Mouse (Mus musculus): ENCODE measurements at regions not wholly inside any gene's neighbourhood (a gene's known extent, or its start where the extent isn't known, plus 50 kb on each side); places are given as distances from the start of the nearest gene placed in this dataset.

DNA sequence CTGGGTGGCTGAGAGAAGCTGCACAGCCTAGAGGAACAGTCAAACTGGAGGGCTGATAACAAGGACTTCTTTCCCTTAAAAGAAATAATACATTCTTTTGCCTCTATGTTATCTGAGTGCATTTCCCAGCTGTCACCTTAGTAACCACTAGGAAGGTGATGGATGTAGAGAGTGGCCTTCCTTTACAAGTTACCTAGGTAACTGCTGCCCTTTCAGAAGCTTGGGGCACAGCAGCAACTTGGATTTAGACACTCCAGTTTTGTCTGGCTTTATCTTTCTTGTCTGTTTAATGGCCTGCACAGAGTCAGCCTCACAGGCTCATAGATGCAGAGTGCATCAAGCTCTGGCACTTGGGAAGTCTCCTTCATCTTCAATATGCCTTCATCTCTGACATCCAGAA lies 101.4 kb upstream of the Shh start:
- H3K9me3 ChIP-seq, result no peaks in the 10 kb centered on the region
- no peak overlapping the region for H3K4me2 ChIP-seq
- no peak overlapping the region for H3K9ac ChIP-seq
- no peak for ATAC-seq (ENCODE audit: low FRiP score)
- H3K27ac ChIP-seq, result no peak overlapping the region
- H3K27me3 ChIP-seq, result no peaks in the 10 kb centered on the region
- H3K36me3 ChIP-seq, result no peaks in the 10 kb centered on the region
- H3K4me3 ChIP-seq, result no peak overlapping the region
- peaks cover 12% of the 10 kb centered on the region for H3K4me1 ChIP-seq (replicated peaks)

DNA sequence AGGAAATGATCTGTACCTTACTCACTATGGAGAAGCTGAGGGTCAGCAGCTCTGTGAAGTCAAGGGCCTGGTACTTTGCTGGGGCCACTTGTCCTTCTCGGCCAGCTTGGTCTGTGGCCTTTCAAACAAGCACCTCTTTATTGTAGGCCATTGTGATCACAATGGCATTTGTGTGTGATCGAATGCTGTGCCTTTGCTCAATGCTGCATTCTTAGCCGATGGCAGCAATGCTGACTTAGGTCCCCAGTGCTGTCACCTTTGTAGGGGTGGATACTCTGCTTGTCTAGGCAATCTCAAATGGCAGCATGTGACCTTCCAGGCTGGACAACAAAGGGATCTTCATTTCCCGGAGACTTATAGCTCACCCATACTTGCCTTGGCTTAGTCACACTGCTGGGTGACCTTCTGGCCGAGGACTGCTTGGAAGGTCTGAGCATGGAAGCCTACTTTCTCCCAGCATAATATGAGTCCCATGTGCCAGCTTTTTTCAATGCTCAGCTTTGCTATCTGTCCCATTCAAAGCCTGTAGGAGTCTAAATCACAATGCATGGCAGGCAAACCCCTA lies 100.4 kb upstream of the Shh start:
- Histone ChIP-seq H3K4me1 (replicated peaks) (peaks cover 12% of the 10 kb centered on the region), H3K4me2 (no peak overlapping the region), H3K27ac (no peak overlapping the region), H3K36me3 (no peaks in the 10 kb centered on the region), H3K9ac (no peak overlapping the region), H3K4me3 (no peak overlapping the region), H3K27me3 (no peaks in the 10 kb centered on the region), H3K9me3 (no peaks in the 10 kb centered on the region)
- WGBS, result 59% methylated on average over 5 of the region's 5 CpGs
- no peak for ATAC-seq (ENCODE audit: low FRiP score)

DNA sequence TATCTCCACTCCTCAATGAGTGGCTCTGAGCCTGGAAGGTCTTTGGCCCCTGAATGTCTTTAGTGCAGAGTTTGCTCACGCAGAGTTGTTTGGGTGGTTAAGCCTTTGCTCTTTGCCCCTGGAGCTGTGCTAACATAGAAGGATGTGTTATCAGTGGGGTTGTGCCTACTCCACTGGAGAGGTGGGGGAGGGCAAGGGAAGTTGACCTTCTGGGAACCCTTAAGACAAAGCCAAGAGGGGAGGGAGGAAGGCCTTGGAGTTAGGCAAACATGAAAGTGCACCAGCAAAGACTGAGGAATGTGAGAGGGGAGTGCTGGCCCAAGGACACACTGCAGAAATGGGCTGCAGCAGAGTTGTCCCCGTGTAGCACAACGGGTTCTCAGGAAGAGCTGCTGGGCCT lies 96.3 kb upstream of the Shh start:
- Histone ChIP-seq H3K9ac (no peak overlapping the region), H3K4me1 (replicated peaks) (peaks cover 5% of the 10 kb centered on the region), H3K27me3 (no peaks in the 10 kb centered on the region), H3K36me3 (no peaks in the 10 kb centered on the region), H3K4me3 (no peak overlapping the region), H3K27ac (no peak overlapping the region), H3K9me3 (no peaks in the 10 kb centered on the region), H3K4me2 (no peak overlapping the region)
- WGBS, result 6% methylated on average over 3 of the region's 3 CpGs
- ATAC-seq (ENCODE audit: low FRiP score), result no peak

DNA sequence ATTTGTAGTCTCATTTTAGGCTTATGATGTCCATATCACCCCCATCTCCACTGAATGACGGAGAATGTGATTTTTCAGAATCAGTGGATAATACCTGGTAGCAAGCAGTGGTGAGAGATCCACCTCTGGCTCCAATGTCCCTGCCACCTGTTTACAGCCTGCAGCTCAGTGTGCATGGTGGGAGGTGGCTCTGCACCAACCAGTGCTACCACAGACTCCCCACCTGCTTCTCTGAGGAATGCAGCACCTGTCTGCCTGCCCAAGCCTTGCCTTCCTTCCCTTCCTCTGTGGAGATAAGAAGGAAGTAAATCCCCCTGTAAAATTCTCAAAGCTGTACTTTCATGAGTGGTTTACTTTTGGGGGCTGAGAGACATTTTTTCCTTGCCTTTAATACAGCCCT lies 95.9 kb upstream of the Shh start:
- no peaks in the 10 kb centered on the region for H3K9me3 ChIP-seq
- H3K27me3 ChIP-seq, result no peaks in the 10 kb centered on the region
- no peak overlapping the region for H3K9ac ChIP-seq
- no peak overlapping the region for H3K4me2 ChIP-seq
- H3K4me3 ChIP-seq, result no peak overlapping the region
- H3K27ac ChIP-seq, result no peak overlapping the region
- H3K4me1 ChIP-seq (replicated peaks), result 0 out of 2 replicates have a peak, but pooled peaks cover under 1% of the 10 kb centered on the region
- WGBS, result 76% methylated on average over 1 of the region's 1 CpGs
- ATAC-seq (ENCODE audit: low FRiP score), result no peak
- H3K36me3 ChIP-seq, result no peaks in the 10 kb centered on the region

DNA sequence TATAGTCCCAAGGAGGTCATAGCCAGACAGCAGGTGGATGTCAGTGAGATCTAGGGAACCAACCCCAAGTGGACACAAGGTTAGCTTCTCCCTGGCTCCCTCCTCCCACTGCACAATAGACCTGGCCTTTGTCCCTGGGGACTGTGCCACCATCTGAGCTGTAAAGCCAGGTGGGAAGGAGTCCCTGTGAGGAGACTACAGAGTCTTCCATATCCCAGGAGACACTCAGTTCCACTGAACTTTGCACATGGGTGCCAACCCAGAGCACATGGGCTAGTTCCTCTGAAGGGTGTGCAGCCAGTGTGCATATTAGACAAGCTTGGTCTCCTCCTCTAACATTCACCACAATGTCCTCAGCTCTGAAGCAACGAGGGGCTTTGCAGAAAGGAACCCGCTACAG lies 86.5 kb upstream of the Shh start:
- no peaks in the 10 kb centered on the region for H3K4me1 ChIP-seq (replicated peaks)
- 79% methylated on average over 2 of the region's 2 CpGs for WGBS
- H3K27ac ChIP-seq, result no peak overlapping the region
- H3K4me2 ChIP-seq, result no peak overlapping the region
- no peak for ATAC-seq (ENCODE audit: low FRiP score)
- H3K4me3 ChIP-seq, result no peak overlapping the region
- no peaks in the 10 kb centered on the region for H3K36me3 ChIP-seq
- no peaks in the 10 kb centered on the region for H3K27me3 ChIP-seq
- no peak overlapping the region for H3K9ac ChIP-seq
- H3K9me3 ChIP-seq, result no peaks in the 10 kb centered on the region

DNA sequence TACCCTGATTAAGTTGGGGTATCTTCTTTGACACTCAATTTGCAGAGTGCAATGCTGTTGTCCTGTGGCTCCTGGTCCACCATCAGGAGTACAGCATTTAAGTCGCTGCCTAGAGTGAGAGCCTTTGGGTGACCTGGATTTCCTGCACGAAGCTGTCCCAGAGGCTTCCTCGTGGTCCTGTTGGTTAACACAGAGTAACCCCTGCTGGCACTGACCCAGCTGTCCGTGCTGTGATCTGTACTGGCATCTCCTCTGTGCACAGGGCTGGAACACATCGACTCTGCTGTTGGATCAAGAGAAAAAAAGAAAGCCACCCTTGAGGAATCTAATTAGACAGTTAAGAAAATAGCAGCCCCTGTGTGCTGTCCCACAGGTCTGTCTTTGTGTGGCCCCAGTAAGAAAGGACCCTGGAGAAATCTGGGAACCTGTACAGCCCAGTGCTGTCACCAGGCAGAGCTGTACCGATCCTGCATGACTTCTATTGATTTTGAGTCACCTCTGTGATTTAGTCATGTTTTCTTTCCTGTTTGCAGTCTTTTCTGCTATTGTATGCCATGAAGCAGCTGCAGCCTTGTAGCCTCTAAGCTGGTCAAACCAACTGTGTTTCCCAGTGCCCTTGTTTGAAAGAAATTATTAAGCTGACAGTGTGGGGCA lies 63.3 kb upstream of the Shh start:
- no peak overlapping the region for H3K4me2 ChIP-seq
- no peak overlapping the region for H3K9ac ChIP-seq
- no peaks in the 10 kb centered on the region for H3K4me1 ChIP-seq (replicated peaks)
- H3K9me3 ChIP-seq, result no peaks in the 10 kb centered on the region
- no peaks in the 10 kb centered on the region for H3K36me3 ChIP-seq
- H3K27ac ChIP-seq, result no peak overlapping the region
- no peak overlapping the region for H3K4me3 ChIP-seq
- no peaks in the 10 kb centered on the region for H3K27me3 ChIP-seq
- no peak for ATAC-seq (ENCODE audit: low FRiP score)
- 57% methylated on average over 6 of the region's 6 CpGs for WGBS

DNA sequence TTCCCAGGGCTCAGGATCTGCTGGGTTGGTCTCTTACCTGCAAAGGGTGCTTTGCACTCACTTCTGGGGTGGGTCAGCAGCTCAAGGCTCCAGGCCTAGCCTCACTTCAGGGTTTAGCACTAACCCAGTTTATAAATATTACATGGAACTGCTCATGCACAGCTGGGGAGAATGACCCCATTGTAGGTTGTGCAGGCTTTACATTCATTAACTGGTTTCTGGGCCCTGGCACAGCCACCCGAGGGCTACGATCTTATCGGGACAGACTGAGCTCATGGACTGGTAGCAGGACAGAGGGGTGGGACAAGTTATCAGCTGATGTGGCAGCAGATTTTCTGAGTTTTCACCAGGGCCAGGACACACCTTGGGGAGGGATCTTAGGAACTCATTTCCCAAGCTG lies 59.4 kb upstream of the Shh start:
- H3K4me3 ChIP-seq, result no peak overlapping the region
- WGBS, result 79% methylated on average over 3 of the region's 3 CpGs

DNA sequence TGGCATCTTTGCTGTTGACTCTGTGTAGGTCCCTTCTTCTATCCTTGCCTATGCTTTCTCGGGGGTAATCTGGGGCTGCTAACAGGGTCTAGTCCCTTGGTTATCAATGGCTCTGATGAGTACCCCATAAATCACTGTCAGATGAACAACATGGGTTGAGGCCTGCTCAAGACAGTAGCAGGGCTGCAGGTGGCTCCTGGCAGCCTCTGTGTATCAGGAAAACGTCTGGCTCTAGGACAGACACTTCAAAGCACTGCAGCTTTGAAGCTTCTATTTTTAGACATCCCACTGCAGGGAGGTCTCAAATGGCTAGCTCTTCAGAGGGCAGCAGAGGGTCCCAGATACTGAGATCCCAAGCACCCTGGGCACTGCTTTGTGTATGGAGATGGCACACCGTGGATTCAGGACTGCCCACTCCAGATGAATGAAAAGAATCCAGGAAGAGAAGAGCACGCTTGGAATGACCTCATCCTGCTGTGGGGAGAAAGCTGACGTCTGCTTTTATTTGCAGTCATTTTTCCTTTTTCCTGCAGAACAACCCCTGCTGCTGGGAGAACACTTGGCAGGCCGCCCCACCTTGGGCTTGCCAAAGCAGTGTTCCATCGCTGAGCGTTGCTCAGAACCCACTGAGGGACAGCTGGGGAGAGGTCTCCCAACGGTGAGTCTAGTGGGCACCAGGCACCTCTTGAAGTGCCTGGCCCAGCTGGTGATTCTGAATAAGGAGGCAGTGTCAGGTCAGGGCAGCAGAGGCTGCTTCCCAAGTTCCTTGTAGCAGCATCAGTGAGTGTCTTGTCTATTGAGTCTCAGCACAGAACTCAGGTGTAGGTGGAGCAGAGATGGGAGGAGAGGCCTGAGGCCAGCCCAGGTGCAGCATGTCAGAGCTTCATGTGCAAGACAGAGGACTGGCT lies 54.0 kb upstream of the Shh start:
- Histone ChIP-seq H3K27me3 (no peaks in the 10 kb centered on the region), H3K4me2 (no peak overlapping the region), H3K9me3 (no peaks in the 10 kb centered on the region), H3K4me1 (replicated peaks) (peaks cover 12% of the 10 kb centered on the region), H3K4me3 (no peak overlapping the region), H3K9ac (no peak overlapping the region), H3K36me3 (no peaks in the 10 kb centered on the region), H3K27ac (no peak overlapping the region)
- ATAC-seq (ENCODE audit: low FRiP score), result peak; percentile 66
- WGBS, result 43% methylated on average over 9 of the region's 9 CpGs

More for the DNA sequence above, 59.4 kb upstream of the Shh start:
- Histone ChIP-seq H3K27me3 (no peaks in the 10 kb centered on the region), H3K9ac (no peak overlapping the region), H3K4me2 (no peak overlapping the region), H3K4me1 (replicated peaks) (peaks cover 3% of the 10 kb centered on the region), H3K27ac (no peak overlapping the region), H3K9me3 (no peaks in the 10 kb centered on the region), H3K36me3 (no peaks in the 10 kb centered on the region)
- ATAC-seq (ENCODE audit: low FRiP score), result no peak

DNA sequence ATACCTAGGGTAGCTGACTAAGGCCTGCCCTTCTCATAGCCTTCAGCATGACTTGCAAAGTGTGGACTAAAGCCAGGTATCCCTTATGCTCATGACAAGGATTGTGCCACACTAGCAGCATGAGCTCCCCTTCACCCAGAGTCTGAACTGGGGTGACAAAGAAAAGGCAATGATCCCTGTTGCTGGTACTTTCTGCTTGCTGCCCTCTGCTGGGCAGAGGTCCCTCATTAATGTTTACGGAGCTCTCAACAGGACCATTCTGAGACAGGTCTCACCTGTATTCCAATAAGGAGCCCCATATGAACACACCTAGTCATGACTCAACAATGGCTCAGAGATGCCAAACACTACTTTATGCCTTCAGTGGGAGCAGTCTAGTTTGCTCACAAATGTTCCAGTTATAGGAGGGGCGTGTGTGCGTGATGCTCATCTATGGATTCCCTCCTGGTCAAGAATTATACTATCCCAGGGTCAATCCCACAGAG lies 52.0 kb upstream of the Shh start:
- Histone ChIP-seq H3K4me2 (no peak overlapping the region), H3K9me3 (peaks cover 4% of the 10 kb centered on the region; the same call in 1 of the 2 replicates), H3K9ac (no peak overlapping the region), H3K4me3 (no peak overlapping the region), H3K27me3 (no peaks in the 10 kb centered on the region), H3K27ac (no peak overlapping the region), H3K36me3 (no peaks in the 10 kb centered on the region), H3K4me1 (replicated peaks) (peaks cover 12% of the 10 kb centered on the region)
- no peak for ATAC-seq (ENCODE audit: low FRiP score)
- 94% methylated on average over 3 of the region's 3 CpGs for WGBS
